Mouse (Mus musculus) 416B (cell line): ENCODE measurements around the gene Lrig3.

Experiments
- DNase-seq: peaks from one replicate; pipeline ENCODE4 v3.0.0; 2011; ENCODE audit warnings: low read depth

Lrig3 gene

GRCm38 (mm10) chr10:125965968-125966480 lies at the start of gene Lrig3:
Lrig3 (plus strand) TSS chr10:125966168.
- no peak for DNase-seq

GRCm38 (mm10) chr10:125916781-125917180 lies 49.2 kb upstream of the Lrig3 start:
- no peak for DNase-seq

GRCm38 (mm10) chr10:125917436-125917871 lies 48.5 kb upstream of the Lrig3 start:
- no peak for DNase-seq

- DNase-seq, result no peak
Measured at GRCm38 (mm10) chr10:125918994-125919393, 47.0 kb upstream of the Lrig3 start.

- DNase-seq, result no peak
Measured at GRCm38 (mm10) chr10:125921654-125922446, 44.1 kb upstream of the Lrig3 start.

GRCm38 (mm10) chr10:125929961-125930360 lies 36.0 kb upstream of the Lrig3 start:
- no peak for DNase-seq

GRCm38 (mm10) chr10:125933388-125933787 lies 32.6 kb upstream of the Lrig3 start:
- DNase-seq, result no peak

- DNase-seq, result no peak
Measured at GRCm38 (mm10) chr10:125934095-125934494, 31.9 kb upstream of the Lrig3 start.

- DNase-seq, result no peak
Measured at GRCm38 (mm10) chr10:125937517-125938497, 28.2 kb upstream of the Lrig3 start.

- DNase-seq, result no peak
Measured at GRCm38 (mm10) chr10:125938528-125939402, 27.2 kb upstream of the Lrig3 start.

- DNase-seq, result no peak
Measured at GRCm38 (mm10) chr10:125940316-125941059, 25.5 kb upstream of the Lrig3 start.

- no peak for DNase-seq
Measured at GRCm38 (mm10) chr10:125943098-125943497, 22.9 kb upstream of the Lrig3 start.

- no peak for DNase-seq
Measured at GRCm38 (mm10) chr10:125944762-125945504, 21.0 kb upstream of the Lrig3 start.

GRCm38 (mm10) chr10:125948842-125949474 lies 17.0 kb upstream of the Lrig3 start:
- no peak for DNase-seq

- no peak for DNase-seq
Measured at GRCm38 (mm10) chr10:125951633-125952032, 14.3 kb upstream of the Lrig3 start.

GRCm38 (mm10) chr10:125954343-125954742 lies 11.6 kb upstream of the Lrig3 start:
- DNase-seq, result no peak

- no peak for DNase-seq
Measured at GRCm38 (mm10) chr10:125954747-125955530, 11.0 kb upstream of the Lrig3 start.

GRCm38 (mm10) chr10:125961411-125962107 lies 4.4 kb upstream of the Lrig3 start:
- no peak for DNase-seq
